Mouse (Mus musculus) thymus, adult 2 months (tissue): ENCODE data around the gene Mdga1. TPM values are rescaled to one million over a fixed set of nuclear protein-coding genes. Genes with fewer than 3 reads are reported as not detected.

Source experiments
- DNase-seq: peaks from one replicate; pipeline ENCODE4 v3.0.0; 2021
- H3K27ac ChIP-seq: fragments of 200-500 bp; 2 replicates; pipeline ENCODE4 v1.5.1; 2012; ENCODE audit warnings: low read length, control low read depth; ENCODE audit not compliant: control insufficient read depth, insufficient read depth
- H3K27me3 ChIP-seq: fragments of 200-500 bp; 2 replicates; pipeline ENCODE4 v1.6.1; 2012; ENCODE audit warnings: mild to moderate bottlenecking, low read length, moderate library complexity, mixed read lengths; ENCODE audit not compliant: control insufficient read depth, insufficient read depth
- H3K36me3 ChIP-seq: fragments of 200-500 bp; 2 replicates; pipeline ENCODE4 v1.6.1; 2012; ENCODE audit warnings: mild to moderate bottlenecking, low read length, moderate library complexity; ENCODE audit not compliant: control insufficient read depth, insufficient read depth
- H3K4me1 ChIP-seq: fragments of 200-500 bp; replicated peaks from 2 replicates; pipeline ENCODE4 v1.6.1; 2012; ENCODE audit warnings: low read length; ENCODE audit not compliant: control insufficient read depth, insufficient read depth
- H3K4me3 ChIP-seq: fragments of 200-500 bp; 2 replicates; pipeline ENCODE4 v1.5.1; 2012; ENCODE audit warnings: mild to moderate bottlenecking, low read length, control low read depth, moderate library complexity; ENCODE audit not compliant: control insufficient read depth, insufficient read depth
- CTCF ChIP-seq: fragments of 200-500 bp; IDR thresholded peaks from 2 replicates; pipeline ENCODE4 v1.5.1; 2012; ENCODE audit warnings: mild to moderate bottlenecking, control low read depth, low read length, moderate library complexity, borderline replicate concordance; ENCODE audit not compliant: control insufficient read depth, poor library complexity, insufficient read depth; ENCODE audit errors: extremely low read depth
- POLR2A ChIP-seq: fragments of 200-500 bp; IDR thresholded peaks from 2 replicates; pipeline ENCODE4 v1.6.1; 2012; ENCODE audit warnings: mild to moderate bottlenecking, low read length, control low read depth, moderate library complexity; ENCODE audit not compliant: control insufficient read depth, poor library complexity, insufficient read depth; ENCODE audit errors: extremely low read depth
- WGBS: fragments of 180-500 bp; shearing (Covaris S2); methylation state at CpG from one replicate; pipeline ENCODE4 v1.1.7; 2018; 5-methylcytosine and 5-hydroxymethylcytosine counted together
- polyA plus RNA-seq: library from polyadenylated mRNA; depleted of rRNA; stranded (reverse); fragments of >200 nt; gene quantifications from 2 replicates; pipeline ENCODE4 v1.2.3, GENCODE M21; 2012

Mdga1 gene
- polyA plus RNA-seq, 1 experiment = 16.1 TPM

- Histone ChIP-seq H3K4me1 (peaks cover 12% of the 10 kb centered on the region), H3K27ac (no peak overlapping the region), H3K36me3 (no peaks in the 10 kb centered on the region), H3K4me3 (no peak overlapping the region), H3K27me3 (no peaks in the 10 kb centered on the region)
- 84% methylated on average over 15 of the region's 15 CpGs for WGBS
- TF ChIP-seq CTCF (no peak), POLR2A (no peak)
- DNase-seq = no peak
Observed at GRCm38 (mm10) chr17:29971761-29972432, 2.0 kb upstream of the Mdga1 start.

- WGBS = 92% methylated on average over 5 of the region's 5 CpGs
- no peak for DNase-seq
- TF ChIP-seq POLR2A = no peak
- Histone ChIP-seq H3K36me3 (no peaks in the 10 kb centered on the region), H3K4me3 (no peak overlapping the region), H3K27me3 (no peaks in the 10 kb centered on the region; the same call in 1 of the 2 replicates), H3K4me1 (peaks cover 11% of the 10 kb centered on the region), H3K27ac (no peak overlapping the region)
Observed at GRCm38 (mm10) chr17:29965506-29965905, 4.4 kb downstream of the Mdga1 start.

GRCm38 (mm10) chr17:29963730-29964259 lies 6.1 kb downstream of the Mdga1 start:
- H3K27me3 ChIP-seq = no peaks in the 10 kb centered on the region; the same call in 1 of the 2 replicates
- TF ChIP-seq CTCF (0 out of 2 replicates have a peak, but pooled peaks have one; percentile 11), POLR2A (no peak)
- H3K36me3 ChIP-seq = no peaks in the 10 kb centered on the region
- H3K4me3 ChIP-seq = peak overlapping the region; percentile 7; the same call in 1 of the 2 replicates
- H3K27ac ChIP-seq = no peak overlapping the region
- 3% methylated on average over 11 of the region's 11 CpGs for WGBS
- peak; percentile 37 for DNase-seq
- H3K4me1 ChIP-seq = peaks cover 11% of the 10 kb centered on the region

DNA sequence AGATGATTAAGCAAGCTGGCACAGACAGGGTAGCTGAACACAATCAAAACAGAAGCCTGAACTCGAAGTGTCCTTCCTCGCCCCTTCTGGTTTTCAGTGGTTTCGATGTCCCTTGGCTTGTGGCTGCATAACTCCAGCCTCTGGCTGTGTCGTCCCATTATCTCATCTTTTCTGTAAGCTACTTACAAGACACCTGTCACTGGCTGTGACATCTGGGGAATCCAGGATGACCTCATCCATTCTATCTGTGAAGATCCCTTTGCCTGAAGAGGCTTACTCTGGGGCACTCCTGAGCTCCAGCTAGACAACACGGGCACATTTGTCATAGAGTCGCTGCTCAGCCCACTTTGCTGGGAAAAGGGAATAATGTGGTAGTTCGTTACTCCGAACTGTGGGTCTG lies 14.0 kb downstream of the Mdga1 start:
- TF ChIP-seq CTCF (no peak), POLR2A (no peak)
- 84% methylated on average over 8 of the region's 8 CpGs for WGBS
- no peaks in the 10 kb centered on the region for H3K27me3 ChIP-seq

GRCm38 (mm10) chr17:29954316-29954715 lies 15.6 kb downstream of the Mdga1 start:
- H3K36me3 ChIP-seq = no peaks in the 10 kb centered on the region
- TF ChIP-seq CTCF = no peak
- TF ChIP-seq POLR2A = no peak
- H3K27ac ChIP-seq = no peak overlapping the region
- H3K4me1 ChIP-seq = peaks cover 5% of the 10 kb centered on the region; the same call in 1 of the 2 replicates
- DNase-seq = no peak
- H3K4me3 ChIP-seq = no peak overlapping the region
- WGBS = 61% methylated on average over 5 of the region's 5 CpGs
- no peaks in the 10 kb centered on the region for H3K27me3 ChIP-seq

More for the DNA sequence above, 14.0 kb downstream of the Mdga1 start:
- no peak overlapping the region for H3K27ac ChIP-seq
- H3K36me3 ChIP-seq = no peaks in the 10 kb centered on the region
- DNase-seq = no peak
- no peak overlapping the region for H3K4me3 ChIP-seq
- peaks cover 3% of the 10 kb centered on the region; the same call in 1 of the 2 replicates for H3K4me1 ChIP-seq

- H3K27ac ChIP-seq = no peak overlapping the region
- peak; percentile 60 for DNase-seq
- no peaks in the 10 kb centered on the region for H3K27me3 ChIP-seq
- H3K4me3 ChIP-seq = no peak overlapping the region
- peaks cover 5% of the 10 kb centered on the region; the same call in 1 of the 2 replicates for H3K4me1 ChIP-seq
- TF ChIP-seq POLR2A = no peak
- TF ChIP-seq CTCF = no peak
- 14% methylated on average over 6 of the region's 6 CpGs for WGBS
- H3K36me3 ChIP-seq = no peaks in the 10 kb centered on the region
Observed at GRCm38 (mm10) chr17:29951100-29951499, 18.8 kb downstream of the Mdga1 start.

- WGBS = 91% methylated on average over 8 of the region's 8 CpGs
- H3K27ac ChIP-seq = no peak overlapping the region
Observed at GRCm38 (mm10) chr17:29950574-29950973, 19.3 kb downstream of the Mdga1 start.

More at GRCm38 (mm10) chr17:29950574-29950973, 19.3 kb downstream of the Mdga1 start:
- TF ChIP-seq POLR2A (no peak), CTCF (no peak)
- Histone ChIP-seq H3K36me3 (no peaks in the 10 kb centered on the region), H3K4me3 (no peak overlapping the region), H3K27me3 (no peaks in the 10 kb centered on the region), H3K4me1 (peaks cover 5% of the 10 kb centered on the region; the same call in 1 of the 2 replicates)
- no peak for DNase-seq
